Mouse (Mus musculus) stomach, postnatal 0 days (tissue): ENCODE data around the gene Rfc4. TPM values are rescaled to one million over a fixed set of nuclear protein-coding genes. Genes with fewer than 3 reads are reported as not detected.
A peak's percentile ranks its signal among the peaks of the same experiment; 100 is the strongest.

ENCODE experiments used
- ATAC-seq: fragments of 200-750 bp; cut with Nextera tagmentation; 2 replicates; pipeline ENCODE4 v1.8.0; 2017; ENCODE audit not compliant: low FRiP score, low TSS enrichment
- DNase-seq: peaks from one replicate; pipeline ENCODE4 v3.0.0-alpha.2; 2016; ENCODE audit warnings: low spot score
- H3K27ac ChIP-seq: fragments of 300-500 bp; sonication (generic); replicated peaks from 2 replicates; pipeline ENCODE4 v1.5.1; 2014; ENCODE audit warnings: mild to moderate bottlenecking, control low read depth
- H3K27me3 ChIP-seq: fragments of 300-500 bp; sonication (generic); 2 replicates; pipeline ENCODE4 v1.6.1; 2014; ENCODE audit warnings: low read length; ENCODE audit not compliant: control insufficient read depth, insufficient read depth
- H3K36me3 ChIP-seq: fragments of 300-500 bp; sonication (generic); 2 replicates; pipeline ENCODE4 v1.6.1; 2014; ENCODE audit warnings: low read length, mixed read lengths; ENCODE audit not compliant: control insufficient read depth, insufficient read depth
- H3K4me1 ChIP-seq: fragments of 300-500 bp; sonication (generic); replicated peaks from 2 replicates; pipeline ENCODE4 v1.6.1; 2014; ENCODE audit warnings: antibody characterized with exemption; ENCODE audit not compliant: control insufficient read depth, insufficient read depth
- H3K4me2 ChIP-seq: fragments of 300-500 bp; sonication (generic); replicated peaks from 2 replicates; pipeline ENCODE4 v1.6.1; 2014; ENCODE audit warnings: low read depth, mild to moderate bottlenecking, control low read depth, moderate library complexity
- H3K4me3 ChIP-seq: fragments of 300-500 bp; sonication (generic); 2 replicates; pipeline ENCODE4 v1.5.1; 2014; ENCODE audit warnings: low read depth, low read length, control low read depth
- H3K9ac ChIP-seq: fragments of 300-500 bp; sonication (generic); 2 replicates; pipeline ENCODE4 v1.6.1; 2014; ENCODE audit warnings: mild to moderate bottlenecking, low read length, control low read depth, mixed read lengths
- H3K9me3 ChIP-seq: fragments of 300-500 bp; sonication (generic); 2 replicates; pipeline ENCODE4 v1.6.1; 2016; ENCODE audit warnings: low read length; ENCODE audit not compliant: control insufficient read depth
- CTCF ChIP-seq: IDR thresholded peaks from 2 replicates; pipeline ENCODE4 v1.5.1; 2016; ENCODE audit warnings: antibody characterized with exemption, low read depth, mild to moderate bottlenecking, moderate library complexity
- EP300 ChIP-seq: optimal IDR thresholded peaks from 2 replicates; pipeline ENCODE3; 2016; ENCODE audit warnings: antibody characterized with exemption
- WGBS: fragments of 180-500 bp; shearing (Covaris S2); extraction: QIAGEN DNeasy Blood & Tissue Kit; methylation state at CpG from one replicate; pipeline ENCODE4 v1.1.7; 2014; 5-methylcytosine and 5-hydroxymethylcytosine counted together
- polyA plus RNA-seq: library from polyadenylated mRNA; unstranded; fragments of >200 nt; fragmentation: Nextera tagmentation; extraction: Ambion mirVana; gene quantifications from 2 replicates; pipeline ENCODE4 v1.2.1, GENCODE M21; 2015

Rfc4 gene
- polyA plus RNA-seq, 1 experiment from 2014 or later: 38.0 TPM

DNA sequence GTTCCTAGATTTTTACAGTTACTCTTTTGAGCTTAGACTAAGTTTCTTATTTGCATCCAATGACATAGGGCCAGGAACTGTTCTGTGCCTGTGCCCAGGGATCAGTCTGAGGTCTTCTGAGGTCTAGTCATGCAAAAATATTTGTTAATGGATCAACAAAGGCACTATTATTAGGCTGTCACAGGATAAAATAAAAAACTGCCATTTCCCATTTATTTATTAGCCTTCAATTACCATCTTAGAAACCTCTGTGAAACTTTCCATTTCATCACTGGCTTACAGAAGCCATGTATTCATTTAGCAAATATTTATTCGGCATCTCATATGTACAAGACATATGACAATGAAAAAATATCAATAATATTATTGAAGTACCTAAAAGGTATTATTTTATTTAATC, 39.1 kb upstream of the Rfc4 start:
- Histone ChIP-seq H3K36me3 (no peaks in the 10 kb centered on the region), H3K27ac (no peak overlapping the region), H3K4me2 (no peak overlapping the region), H3K4me1 (no peaks in the 10 kb centered on the region), H3K9ac (no peak overlapping the region), H3K4me3 (no peak overlapping the region), H3K27me3 (no peaks in the 10 kb centered on the region), H3K9me3 (no peaks in the 10 kb centered on the region)
- DNase-seq (no peak), ATAC-seq (no peak)
- 76% methylated on average over 1 of the region's 1 CpGs for WGBS
- no peak for TF ChIP-seq CTCF
- TF ChIP-seq EP300: no peak

DNA sequence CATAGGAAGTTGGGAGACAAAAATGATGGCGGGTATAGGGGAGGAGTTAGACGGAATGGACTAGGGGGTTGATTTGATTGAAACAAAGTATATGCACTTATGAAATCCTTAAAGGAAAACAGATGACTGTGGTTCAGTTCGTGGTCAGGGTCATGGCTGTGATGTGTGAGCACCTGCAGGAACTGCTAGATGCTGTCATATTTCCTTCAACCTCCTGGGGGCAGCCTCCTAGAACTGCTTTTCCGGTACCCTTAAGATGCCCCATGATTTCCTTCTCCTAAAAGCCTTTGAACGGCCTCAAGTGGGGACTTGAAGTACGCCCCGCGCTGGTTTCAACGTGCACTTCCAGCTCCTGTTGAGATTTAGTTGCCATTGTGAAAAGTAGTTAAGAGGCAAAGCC, 37.9 kb upstream of the Rfc4 start:
- Histone ChIP-seq H3K4me3 (no peak overlapping the region), H3K27ac (no peak overlapping the region), H3K9me3 (no peaks in the 10 kb centered on the region), H3K4me1 (no peaks in the 10 kb centered on the region), H3K4me2 (no peak overlapping the region), H3K27me3 (no peaks in the 10 kb centered on the region), H3K9ac (no peak overlapping the region), H3K36me3 (no peaks in the 10 kb centered on the region)
- DNase-seq (no peak), ATAC-seq (no peak)
- TF ChIP-seq EP300: no peak
- 0 out of 2 replicates have a peak, but pooled peaks have one; percentile 12 for TF ChIP-seq CTCF
- WGBS: 72% methylated on average over 9 of the region's 9 CpGs

DNA sequence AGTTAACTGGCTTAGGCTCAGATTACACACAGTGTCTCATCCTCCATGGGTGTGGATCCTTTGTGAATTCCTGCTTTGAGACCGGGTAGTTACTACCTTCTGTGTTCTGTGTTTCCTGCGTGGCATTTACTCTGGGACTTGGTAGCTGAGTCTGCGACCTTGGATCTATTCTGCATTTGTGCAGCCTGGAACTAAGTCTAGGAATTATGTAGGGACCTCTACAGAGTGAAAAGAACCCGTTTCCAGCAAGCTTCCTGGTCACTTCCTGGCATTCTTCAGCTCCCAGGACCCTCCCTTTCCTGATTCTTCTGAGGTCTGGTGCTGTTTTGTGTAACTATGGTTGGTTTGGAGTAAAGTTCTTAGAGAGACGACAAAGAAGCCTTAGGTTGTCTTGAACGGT, 36.9 kb upstream of the Rfc4 start:
- DNase-seq: no peak

DNA sequence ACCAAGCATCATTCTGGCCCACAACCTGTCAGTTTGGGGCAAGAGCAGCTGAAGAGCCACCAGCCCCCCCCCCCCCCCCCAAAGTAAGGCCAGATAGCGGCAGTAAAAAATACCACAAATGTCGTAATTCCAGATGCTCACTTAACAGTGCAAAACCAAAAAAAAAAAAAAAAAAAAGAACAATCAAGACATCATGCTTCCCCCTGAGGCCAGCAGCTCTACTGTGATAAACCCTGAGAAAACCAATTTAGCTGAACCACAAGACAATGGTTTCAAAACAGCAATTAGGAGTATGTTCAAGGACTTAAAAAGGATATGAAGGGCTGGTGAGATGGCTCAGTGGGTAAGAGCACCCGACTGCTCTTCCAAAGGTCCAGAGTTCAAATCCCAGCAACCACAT, 34.6 kb upstream of the Rfc4 start:
- Histone ChIP-seq H3K4me1 (no peaks in the 10 kb centered on the region), H3K27me3 (no peaks in the 10 kb centered on the region), H3K36me3 (no peaks in the 10 kb centered on the region), H3K9me3 (no peaks in the 10 kb centered on the region), H3K9ac (no peak overlapping the region), H3K4me3 (no peak overlapping the region), H3K27ac (no peak overlapping the region), H3K4me2 (no peak overlapping the region)
- TF ChIP-seq EP300 (no peak), CTCF (no peak)
- DNase-seq (no peak), ATAC-seq (no peak)
- 83% methylated on average over 3 of the region's 3 CpGs for WGBS

More for the DNA sequence above, 36.9 kb upstream of the Rfc4 start:
- TF ChIP-seq CTCF (no peak), EP300 (no peak)
- H3K4me3 ChIP-seq: no peak overlapping the region
- no peaks in the 10 kb centered on the region for H3K9me3 ChIP-seq
- no peaks in the 10 kb centered on the region for H3K27me3 ChIP-seq
- WGBS: 66% methylated on average over 6 of the region's 6 CpGs
- no peaks in the 10 kb centered on the region for H3K4me1 ChIP-seq
- H3K4me2 ChIP-seq: no peak overlapping the region
- H3K9ac ChIP-seq: no peak overlapping the region
- no peak overlapping the region for H3K27ac ChIP-seq
- no peak for ATAC-seq
- no peaks in the 10 kb centered on the region for H3K36me3 ChIP-seq

DNA sequence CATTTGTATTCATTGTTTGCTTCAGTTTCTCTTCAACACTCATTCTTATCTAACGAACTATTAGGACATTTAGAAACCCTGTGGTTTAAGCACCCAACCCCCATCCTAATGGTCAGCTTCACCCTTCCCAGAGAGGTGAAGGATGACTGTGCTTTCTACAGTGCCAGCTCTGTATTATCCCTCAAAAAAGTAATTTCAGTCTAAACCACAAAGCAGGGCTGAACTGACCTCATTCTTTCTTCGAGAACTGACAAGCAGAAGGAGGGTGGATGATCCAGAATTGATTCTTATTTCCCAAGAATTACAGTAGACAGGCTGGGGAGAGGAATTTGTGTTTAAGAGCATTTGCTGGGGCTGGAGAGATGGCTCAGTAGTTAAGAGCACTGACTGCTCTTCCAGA, 32.2 kb upstream of the Rfc4 start:
- 46% methylated on average over 2 of the region's 2 CpGs for WGBS
- TF ChIP-seq EP300 (no peak), CTCF (no peak)

DNA sequence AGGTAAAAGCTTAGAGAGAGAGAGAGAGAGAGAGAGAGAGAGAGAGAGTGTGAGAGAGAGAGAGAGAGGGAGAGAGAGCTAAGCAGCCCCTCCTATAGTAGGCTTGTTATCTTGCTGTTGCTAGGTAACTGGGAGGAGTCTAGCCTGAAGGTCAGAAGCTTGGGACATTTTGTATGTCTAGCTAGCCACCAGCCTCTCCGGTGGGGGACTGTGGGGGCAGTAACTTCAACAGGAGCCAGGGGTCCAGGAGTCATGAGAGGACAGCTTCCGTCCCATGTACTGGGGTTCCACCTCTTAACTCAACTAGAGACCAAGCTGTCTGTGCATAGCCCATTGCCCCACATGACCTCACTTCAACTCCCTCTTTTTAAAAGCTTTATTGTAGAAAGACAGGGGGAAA, 31.4 kb upstream of the Rfc4 start:
- Histone ChIP-seq H3K36me3 (no peaks in the 10 kb centered on the region), H3K27ac (no peak overlapping the region), H3K4me3 (no peak overlapping the region), H3K4me1 (no peaks in the 10 kb centered on the region), H3K9ac (no peak overlapping the region), H3K27me3 (no peaks in the 10 kb centered on the region), H3K9me3 (no peaks in the 10 kb centered on the region), H3K4me2 (no peak overlapping the region)
- no peak for ATAC-seq
- no peak for DNase-seq
- WGBS: 37% methylated on average over 2 of the region's 2 CpGs
- TF ChIP-seq EP300 (no peak), CTCF (no peak)

More for the DNA sequence above, 32.2 kb upstream of the Rfc4 start:
- no peak overlapping the region for H3K9ac ChIP-seq
- no peak overlapping the region for H3K4me2 ChIP-seq
- H3K36me3 ChIP-seq: no peaks in the 10 kb centered on the region
- H3K4me3 ChIP-seq: no peak overlapping the region
- no peaks in the 10 kb centered on the region for H3K4me1 ChIP-seq
- H3K27ac ChIP-seq: no peak overlapping the region
- DNase-seq (no peak), ATAC-seq (no peak)
- no peaks in the 10 kb centered on the region for H3K9me3 ChIP-seq
- no peaks in the 10 kb centered on the region for H3K27me3 ChIP-seq
